Mouse (Mus musculus) kidney, postnatal 10 days (tissue): Measurements from ENCODE around the gene Arid5a.

Experiments
- DNase-seq: peaks from one replicate; pipeline ENCODE4 v3.0.0; 2021; ENCODE audit warnings: mixed read lengths

Arid5a gene

DNA sequence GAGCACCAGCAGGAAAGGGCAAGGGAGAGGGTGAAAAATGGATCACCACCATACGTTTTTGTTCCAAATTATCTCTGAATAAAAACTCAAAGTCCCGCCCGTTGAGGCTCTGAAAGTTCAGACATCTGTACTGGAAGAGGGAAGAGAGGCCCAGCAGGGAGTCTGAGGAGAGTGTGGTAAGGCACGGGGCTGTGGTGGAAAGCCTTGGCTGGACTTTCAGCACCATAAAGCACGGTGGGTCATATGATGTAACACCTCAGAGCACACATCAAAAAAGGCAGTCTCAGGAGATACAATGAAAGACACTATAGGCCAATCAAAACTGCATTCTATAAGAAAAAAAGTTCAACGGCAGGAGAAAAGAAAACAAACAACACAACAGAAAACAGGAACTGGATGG, 24.2 kb downstream of the Arid5a start:
- no peak for DNase-seq

DNA sequence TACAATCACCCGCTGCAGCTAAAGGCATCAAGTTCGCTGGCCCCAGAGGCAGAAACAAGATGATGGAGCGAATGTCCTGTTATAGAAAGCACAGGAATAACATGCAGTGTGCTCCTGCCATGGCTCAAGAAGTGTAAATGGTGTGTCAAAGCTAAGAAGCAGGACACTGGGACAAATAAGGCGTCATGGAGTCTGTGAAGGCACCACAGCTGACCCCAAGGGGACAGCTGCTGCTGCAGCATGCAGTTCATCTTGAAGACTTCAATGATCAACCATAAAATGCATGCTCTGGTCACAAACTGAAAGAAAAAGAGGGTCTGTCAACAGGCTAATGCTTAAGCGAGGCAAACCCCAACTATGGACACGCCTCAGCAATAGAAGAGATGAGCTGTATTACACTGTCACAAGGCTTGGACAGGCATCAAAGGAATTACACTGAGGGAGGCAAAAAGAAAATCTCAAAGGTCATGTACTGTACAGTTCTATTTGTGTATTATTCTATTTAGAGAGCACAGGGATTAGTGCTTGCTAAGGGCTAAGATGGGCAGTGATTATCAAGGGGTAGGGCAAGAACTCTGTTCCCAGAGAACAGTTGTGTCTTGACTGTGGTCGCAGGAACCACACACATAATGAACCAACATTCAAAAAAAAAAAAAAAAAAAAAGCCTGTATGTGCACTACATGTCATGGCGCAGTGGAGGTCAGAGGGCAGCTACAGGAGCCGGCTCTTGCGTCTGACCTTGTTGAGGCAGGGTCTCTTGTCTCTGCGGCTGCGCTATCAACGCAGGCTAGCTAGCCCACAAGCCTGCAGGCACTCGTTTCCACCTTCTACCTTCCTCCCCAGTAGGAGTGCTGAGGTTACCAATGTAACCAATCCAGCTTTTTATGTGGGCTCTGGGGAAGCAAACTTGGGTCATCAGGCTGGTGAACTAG, 25.7 kb downstream of the Arid5a start:
- DNase-seq, result no peak

DNA sequence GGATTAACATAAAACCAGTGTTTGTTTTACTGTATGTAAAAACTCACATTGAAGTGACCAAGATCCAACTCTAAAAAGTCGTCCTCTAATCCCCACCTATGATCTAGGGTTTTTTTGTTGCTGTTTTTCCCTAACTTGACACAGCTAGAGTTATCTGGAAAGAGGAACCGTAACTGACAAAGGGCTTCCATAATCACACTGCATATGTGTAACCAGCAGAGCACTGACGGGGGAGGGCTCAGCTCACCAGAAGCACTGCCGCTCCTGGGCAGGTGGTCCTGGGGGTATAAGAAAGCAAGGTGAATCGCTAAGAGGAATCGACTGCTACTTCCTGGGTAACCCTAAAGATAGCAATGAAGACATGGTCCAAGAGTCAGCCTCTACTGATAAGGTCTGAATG, 35.0 kb downstream of the Arid5a start:
- no peak for DNase-seq

DNA sequence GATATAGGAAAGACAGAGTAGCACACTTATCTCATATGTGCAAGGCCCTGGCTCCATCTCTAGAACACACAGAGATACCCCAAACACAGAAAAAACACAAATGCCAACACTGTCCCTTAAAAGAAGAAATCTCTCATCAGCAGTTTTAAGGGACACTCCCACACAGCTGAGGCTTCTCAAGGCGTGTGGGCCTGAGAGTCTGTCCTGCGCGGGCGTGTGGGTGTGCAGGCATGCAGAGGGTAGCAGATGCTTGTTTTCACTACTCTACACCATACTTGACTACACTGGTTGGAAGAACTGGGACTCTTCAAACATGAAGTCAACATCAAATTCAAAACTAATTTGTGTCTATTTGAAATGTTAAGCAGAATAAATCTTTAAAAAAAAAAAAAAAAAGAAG, 44.8 kb downstream of the Arid5a start:
- no peak for DNase-seq

DNA sequence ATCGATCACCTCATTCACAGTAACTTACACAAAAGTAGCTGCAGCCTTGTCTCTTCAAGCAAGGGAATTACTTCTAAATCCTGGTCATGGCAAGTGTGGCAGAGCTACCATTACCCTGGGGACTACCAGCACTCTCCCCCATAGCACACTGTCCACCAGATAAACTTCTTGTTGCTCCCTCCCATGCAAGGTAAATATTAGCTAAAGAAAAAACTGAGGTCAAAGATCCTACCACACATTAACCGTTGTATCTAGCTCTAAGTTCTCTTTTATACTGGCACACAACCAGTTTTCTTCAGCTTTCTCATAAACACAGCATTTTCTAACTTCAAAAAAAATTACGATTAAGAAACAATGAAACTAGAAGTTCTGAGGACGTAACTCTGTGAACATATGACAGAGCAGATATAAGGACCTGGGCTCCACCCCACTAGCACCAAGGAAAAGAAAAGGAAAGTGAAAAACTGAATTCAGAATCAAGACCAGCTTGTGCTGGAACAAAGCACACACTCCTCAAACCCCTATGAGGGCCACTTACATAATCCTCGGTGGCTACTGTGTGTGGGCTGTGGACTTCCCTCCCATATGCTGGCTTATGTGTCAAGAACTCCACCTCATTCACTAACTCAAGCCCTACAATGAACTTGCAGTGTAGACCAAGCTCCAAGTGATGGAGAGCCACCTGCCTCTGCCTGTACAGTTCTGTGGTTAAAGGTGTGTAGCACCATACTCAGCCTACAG, 49.6 kb downstream of the Arid5a start:
- no peak for DNase-seq

DNA sequence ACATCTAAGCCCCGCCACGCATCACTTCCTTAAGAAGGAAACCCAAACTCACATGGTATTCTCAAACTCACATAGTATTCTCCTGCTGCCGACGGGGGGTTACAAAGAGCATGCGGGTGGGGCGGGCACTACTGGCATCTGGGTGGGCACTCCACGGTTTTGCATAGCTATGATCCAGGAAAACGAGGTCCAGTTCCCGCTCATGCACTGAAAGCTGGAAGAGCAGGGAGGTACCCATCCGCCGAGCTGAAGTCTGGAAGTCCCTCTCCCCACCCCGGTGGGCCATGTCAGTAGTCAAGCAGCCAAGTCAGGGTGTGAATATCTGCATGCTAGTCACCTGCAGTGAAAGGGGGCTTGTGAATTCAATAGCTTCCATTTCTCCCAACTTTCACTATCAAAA, 60.2 kb downstream of the Arid5a start:
- peak; percentile 20 for DNase-seq

DNA sequence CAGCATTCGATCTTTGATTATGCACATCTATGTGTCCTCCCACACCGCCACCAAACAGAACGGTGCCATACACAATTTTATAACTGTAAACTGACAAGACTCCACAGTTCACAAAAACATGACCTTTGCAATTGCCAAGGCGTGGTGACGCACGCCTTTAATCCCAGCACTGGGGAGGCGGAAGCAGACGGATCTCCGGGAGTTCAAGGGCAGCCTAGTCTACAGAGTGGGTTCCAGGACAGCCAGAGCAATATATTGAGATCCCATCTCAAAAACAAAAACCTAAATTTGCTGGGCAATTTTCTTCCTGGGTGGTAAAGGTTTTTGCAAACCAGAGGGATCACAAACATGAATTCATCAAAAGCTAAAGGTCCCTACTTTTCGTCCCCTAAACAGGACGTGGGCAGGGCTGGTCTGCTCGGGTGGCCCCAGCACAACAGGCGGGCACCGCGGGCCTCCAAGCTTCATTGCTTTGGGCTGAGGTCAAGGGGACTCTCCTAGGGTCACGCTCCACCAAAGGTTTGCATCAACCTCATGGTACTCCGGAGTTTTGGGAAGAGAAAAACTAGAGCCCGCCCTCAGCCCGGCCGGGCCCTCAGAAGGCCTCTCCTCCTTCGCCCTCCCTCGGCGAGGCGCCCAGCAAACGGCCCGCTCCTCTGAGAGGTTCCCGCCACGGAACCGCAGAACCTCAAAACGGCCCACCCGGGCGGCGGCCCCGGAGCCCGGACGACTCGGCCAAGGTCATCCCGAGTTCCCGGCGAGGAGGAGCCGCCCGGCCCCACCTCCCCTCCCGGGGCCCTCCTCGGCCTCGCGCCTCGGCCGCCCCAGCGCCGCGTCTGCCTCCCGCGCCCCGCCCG, 60.8 kb downstream of the Arid5a start:
- DNase-seq, result peak; percentile 78

DNA sequence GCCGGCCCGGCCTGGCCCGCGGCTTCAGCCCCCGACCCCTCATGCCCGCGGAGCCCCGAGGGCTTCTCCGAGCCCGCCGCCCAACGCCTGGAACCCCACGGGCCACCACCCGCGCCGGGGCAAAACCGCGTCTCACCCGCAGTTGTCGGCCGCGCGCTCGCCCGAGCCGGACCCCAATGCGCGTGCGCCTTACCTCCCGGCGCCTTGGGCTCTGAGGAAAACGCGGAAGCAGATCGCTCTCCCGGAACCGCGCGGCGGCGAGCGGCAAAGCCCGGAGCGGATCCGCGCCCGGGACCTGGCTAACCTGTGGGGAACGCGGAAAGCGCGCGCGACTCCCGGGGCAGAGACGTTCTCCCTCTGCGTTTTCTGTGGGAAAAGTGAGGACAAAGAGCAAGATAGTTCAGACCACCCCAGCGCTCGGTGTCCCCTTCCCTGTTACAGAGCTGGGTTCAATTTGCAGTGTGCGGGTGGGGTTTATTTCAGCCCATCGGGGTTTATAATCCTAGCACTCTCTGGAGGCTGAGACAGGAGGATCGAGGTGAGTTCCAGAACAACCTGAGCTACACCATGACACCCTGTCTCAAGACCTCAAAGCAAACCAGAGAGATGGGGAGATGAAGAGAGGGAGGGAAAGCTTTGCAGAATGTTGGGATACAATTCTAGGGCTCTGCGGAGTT, 61.6 kb downstream of the Arid5a start, which contains the start of gene Kansl3:
Kansl3 (minus strand) TSS at position 213 of the 677 bp plus-strand sequence.
- DNase-seq, result peak; percentile 95

DNA sequence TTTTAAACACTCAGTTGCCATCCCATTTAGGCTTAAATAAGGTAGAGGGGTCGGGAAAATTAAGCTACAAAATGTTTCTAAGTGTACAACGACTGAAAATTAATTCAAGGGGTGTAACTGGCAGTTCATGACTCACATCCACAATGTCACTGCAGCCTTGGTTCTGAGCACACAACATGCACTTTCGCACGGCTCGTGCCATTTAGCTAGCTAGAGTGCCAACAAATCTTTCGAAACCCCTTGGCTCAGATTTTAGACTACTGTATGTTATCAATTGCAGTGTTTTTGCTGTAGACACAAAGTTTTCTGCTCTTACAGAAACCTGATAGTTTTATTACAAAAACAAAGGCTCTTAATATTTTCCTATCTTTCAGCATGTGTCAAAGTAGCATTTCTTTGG, 63.4 kb downstream of the Arid5a start:
- DNase-seq, result no peak

DNA sequence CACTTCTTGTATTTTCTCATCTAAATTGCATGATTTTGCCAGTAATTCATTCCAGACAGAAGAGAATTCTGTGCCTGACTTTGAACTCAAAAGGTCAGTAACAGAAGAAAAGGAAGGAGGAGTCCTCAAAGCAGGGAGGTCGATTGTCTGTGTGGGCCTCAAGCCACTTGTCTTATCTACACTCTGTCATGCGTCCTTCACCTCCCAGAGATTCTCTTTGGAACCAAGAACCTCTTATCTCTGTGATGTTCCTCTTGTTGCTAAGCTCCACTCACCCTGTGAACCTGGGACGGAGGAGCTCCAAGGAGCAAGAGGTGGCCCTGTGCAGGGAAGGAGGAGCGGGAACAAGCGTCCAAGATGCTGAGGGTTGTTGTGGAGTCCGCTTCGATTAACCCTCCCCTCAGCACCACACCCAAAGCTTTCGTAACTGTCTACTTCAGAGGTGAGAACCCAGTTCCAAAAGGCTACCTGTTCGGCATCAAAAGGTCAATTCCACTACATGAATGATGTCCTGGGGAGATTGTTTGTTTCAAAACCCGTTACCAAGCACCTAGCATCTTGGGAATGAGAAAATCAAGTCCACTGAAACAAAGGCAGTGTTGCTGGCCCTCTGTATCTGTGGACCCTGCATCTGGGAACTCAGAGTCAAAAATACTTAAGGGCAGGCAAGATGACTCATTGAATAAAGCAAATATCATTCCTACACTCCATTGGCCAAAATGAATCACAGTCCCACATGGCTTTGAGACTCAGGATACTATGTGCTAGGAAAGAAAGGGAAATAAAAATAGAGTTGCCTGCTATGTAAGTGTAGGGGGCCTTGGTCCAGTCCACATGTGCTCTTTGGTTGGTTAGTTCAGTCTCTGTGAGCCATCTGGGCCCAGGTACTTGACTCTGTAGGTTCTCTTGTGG, 64.7 kb downstream of the Arid5a start, which contains the start of gene Fer1l5:
Fer1l5 (plus strand) TSS at position 358 of the 912 bp plus-strand sequence.
- no peak for DNase-seq
